Mouse (Mus musculus): ENCODE data around the gene Pxk. TPM values are rescaled to one million over a fixed set of nuclear protein-coding genes. Genes with fewer than 3 reads are reported as not detected.
A peak's percentile ranks its signal among the peaks of the same experiment; 100 is the strongest.
"Not testable (repeated sequence)": the region's sequence is repeated elsewhere in the genome, so short reads cannot be mapped to it uniquely, and the experiment has no call there.

The Pxk gene
- polyA plus RNA-seq, 1 experiment from 2014 or later, result 25.5 TPM

DNA sequence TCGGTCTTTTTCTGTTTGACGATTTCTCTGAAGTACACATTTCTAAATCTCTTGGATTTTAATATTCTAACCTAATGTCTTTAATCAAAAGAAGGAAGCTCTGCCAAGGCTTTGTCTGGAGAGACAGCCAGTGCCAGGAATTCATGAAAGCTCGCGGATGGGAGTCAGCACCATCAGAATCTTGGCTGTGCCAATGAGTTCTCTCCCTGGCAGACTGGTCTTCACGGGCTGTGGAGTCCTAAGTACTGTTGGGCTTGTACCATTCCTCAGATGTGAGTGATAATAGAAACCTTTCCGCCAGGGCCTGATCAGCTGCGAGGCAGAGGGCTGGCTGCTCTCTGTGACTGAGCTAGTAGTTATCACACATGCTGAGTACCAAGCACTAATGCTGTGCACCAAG is 25.1 kb downstream of the Pxk start:
- Histone ChIP-seq H3K27me3 (replicated peaks) (no peaks in the 10 kb centered on the region), H3K4me1 (replicated peaks) (peaks cover 5% of the 10 kb centered on the region), H3K9ac (no peak overlapping the region), H3K4me3 (no peak overlapping the region), H3K4me2 (no peak overlapping the region), H3K27ac (ENCODE audit: poor library complexity, severe bottlenecking) (no peak overlapping the region), H3K36me3 (peaks cover 33% of the 10 kb centered on the region), H3K9me3 (replicated peaks) (no peaks in the 10 kb centered on the region)
- ATAC-seq (ENCODE audit: insufficient number of reproducible peaks, low FRiP score), result no peak
- 84% methylated on average over 7 of the region's 7 CpGs for WGBS

DNA sequence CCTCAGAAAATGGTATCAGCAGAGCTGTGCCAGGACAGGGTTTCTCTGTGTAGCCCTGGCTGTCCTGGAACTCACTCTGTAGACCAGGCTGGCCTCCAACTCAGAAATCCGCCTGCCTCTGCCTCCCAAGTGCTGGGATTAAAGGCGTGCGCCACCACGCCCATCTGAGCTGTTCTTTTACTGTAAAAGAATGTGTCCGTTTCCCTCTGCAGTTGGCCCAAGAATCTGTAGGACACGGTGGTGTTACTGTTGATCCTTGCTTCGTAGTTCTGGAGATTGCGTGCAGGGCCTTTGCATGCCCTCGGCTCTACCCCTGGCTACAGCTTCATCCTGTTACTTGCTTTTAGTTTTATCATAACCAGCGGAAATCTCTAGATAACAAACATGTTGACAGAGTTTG is 25.6 kb downstream of the Pxk start:
- H3K27me3 ChIP-seq (replicated peaks); H3K27ac ChIP-seq (ENCODE audit: poor library complexity, severe bottlenecking); H3K9ac ChIP-seq; H3K4me3 ChIP-seq; H3K4me2 ChIP-seq; H3K4me1 ChIP-seq (replicated peaks); H3K9me3 ChIP-seq (replicated peaks); ATAC-seq (ENCODE audit: insufficient number of reproducible peaks, low FRiP score): not testable (repeated sequence)
- peaks cover 33% of the 10 kb centered on the region for H3K36me3 ChIP-seq
- WGBS, result 76% methylated on average over 10 of the region's 10 CpGs

DNA sequence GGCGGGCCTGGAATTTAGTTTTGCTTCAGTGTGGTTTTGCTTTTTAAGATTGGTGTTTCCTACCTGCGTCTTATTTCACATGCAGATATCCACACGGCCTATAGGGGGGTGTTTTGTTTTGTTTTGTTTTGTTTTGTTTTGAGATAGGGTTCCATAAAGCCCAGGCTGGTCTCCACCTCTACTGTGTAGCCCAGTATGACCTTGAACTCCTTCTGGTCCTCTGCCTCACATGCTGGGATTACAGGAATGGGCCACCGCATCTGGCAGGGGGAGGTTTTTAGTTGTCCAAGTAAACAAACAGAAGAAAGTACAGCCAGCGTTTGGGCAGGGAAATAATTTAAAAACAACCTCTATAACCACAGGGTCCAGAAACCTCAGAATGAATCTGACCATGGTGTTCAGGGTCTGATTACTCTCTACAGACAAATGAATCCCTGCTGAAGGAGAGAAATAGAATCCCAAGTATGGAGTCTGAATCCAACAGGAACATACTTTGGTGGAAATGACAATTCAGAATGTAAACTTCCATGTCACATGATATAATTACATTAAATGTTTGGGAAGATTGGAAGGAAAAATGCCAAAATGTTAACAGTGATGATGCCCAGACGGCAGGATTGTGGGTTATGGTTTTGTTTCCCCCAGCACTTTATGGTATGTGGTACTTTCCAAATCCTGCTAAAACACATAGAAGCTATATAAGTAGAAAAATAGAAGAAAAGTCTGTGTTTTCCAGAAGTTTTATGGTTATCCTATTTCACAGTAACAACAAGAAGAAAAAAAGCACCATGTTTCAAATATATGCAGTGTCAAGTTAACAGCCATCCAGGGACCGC is 26.3 kb downstream of the Pxk start:
- Histone ChIP-seq H3K9me3 (replicated peaks) (no peaks in the 10 kb centered on the region), H3K9ac (no peak overlapping the region), H3K4me2 (no peak overlapping the region), H3K36me3 (peaks cover 33% of the 10 kb centered on the region), H3K4me3 (no peak overlapping the region), H3K4me1 (replicated peaks) (peaks cover 5% of the 10 kb centered on the region), H3K27ac (ENCODE audit: poor library complexity, severe bottlenecking) (no peak overlapping the region), H3K27me3 (replicated peaks) (no peaks in the 10 kb centered on the region)
- no peak for ATAC-seq (ENCODE audit: insufficient number of reproducible peaks, low FRiP score)
- 68% methylated on average over 7 of the region's 7 CpGs for WGBS

DNA sequence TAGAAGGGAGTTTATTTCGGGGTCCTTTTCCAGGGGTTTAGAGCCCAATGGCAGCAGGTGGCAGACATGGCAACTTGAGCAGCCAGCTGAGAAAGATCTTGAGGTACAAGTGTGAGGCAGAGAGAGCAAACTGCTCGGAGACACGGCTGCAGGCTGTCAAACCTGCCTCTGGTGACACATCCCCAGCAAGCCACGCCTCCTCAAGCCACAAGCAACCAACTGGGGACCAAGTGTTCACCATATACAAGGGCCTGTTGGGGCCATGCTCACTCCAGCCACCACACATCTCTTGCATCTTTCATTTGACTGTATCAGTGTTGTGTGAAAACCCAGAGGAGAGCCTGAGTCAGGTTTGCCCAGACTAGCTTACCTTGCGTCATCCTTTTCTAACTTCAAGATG is 30.0 kb downstream of the Pxk start:
- ATAC-seq (ENCODE audit: insufficient number of reproducible peaks, low FRiP score), result no peak
- Histone ChIP-seq H3K9ac (no peak overlapping the region), H3K4me1 (replicated peaks) (peaks cover 7% of the 10 kb centered on the region), H3K4me3 (no peak overlapping the region), H3K36me3 (peaks cover 32% of the 10 kb centered on the region), H3K9me3 (replicated peaks) (no peaks in the 10 kb centered on the region), H3K4me2 (no peak overlapping the region), H3K27ac (ENCODE audit: poor library complexity, severe bottlenecking) (no peak overlapping the region), H3K27me3 (replicated peaks) (no peaks in the 10 kb centered on the region)
- WGBS, result 51% methylated on average over 5 of the region's 5 CpGs

DNA sequence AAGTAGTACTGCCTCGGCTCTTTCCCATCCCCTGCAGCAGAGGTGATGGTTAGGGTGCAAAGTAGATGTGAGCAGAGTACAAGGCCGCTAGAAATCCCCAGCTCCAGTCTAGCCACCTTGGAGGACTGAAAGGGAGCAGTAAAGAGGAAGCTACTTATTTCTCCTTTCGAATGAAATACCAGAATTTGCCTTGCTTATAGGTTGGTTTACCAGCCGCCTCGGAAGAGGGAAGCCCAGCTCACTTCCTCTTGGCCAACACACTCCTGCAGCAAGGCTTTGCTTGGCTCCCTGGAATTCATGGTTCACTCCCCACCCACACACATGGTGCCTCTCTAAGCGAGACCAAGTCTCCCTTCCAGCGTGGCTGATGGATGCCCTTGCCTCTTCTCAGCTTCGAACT is 34.8 kb downstream of the Pxk start:
- Histone ChIP-seq H3K27ac (ENCODE audit: poor library complexity, severe bottlenecking) (no peak overlapping the region), H3K4me2 (no peak overlapping the region), H3K36me3 (peaks cover 21% of the 10 kb centered on the region), H3K9me3 (replicated peaks) (no peaks in the 10 kb centered on the region), H3K9ac (no peak overlapping the region), H3K27me3 (replicated peaks) (no peaks in the 10 kb centered on the region), H3K4me3 (no peak overlapping the region), H3K4me1 (replicated peaks) (peaks cover 17% of the 10 kb centered on the region)
- WGBS, result 79% methylated on average over 8 of the region's 8 CpGs
- no peak for ATAC-seq (ENCODE audit: insufficient number of reproducible peaks, low FRiP score)

DNA sequence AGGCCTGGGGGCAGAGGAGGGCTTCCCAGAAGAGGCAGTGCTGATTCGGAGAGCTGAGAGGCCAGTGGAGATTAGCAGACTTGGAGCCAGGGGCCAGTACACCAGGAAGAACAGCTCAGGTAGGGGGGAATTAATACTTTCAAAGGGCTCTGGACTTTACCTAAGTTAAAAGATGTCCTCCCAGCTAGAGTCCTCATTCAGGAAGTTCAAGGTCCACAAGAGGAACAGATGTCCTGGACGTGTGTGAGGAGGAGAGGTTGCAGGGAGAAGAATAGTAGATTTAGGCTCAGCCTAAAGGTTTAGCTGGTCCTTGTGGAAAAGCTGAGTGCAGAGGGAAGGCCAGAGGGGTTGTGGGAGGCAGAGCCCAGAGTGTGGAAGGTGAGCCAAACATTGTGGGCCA is 36.2 kb downstream of the Pxk start:
- Histone ChIP-seq H3K4me1 (replicated peaks) (peaks cover 14% of the 10 kb centered on the region), H3K9me3 (replicated peaks) (no peaks in the 10 kb centered on the region), H3K27ac (ENCODE audit: poor library complexity, severe bottlenecking) (peak overlapping the region; percentile 55; the same call in 1 of the 2 replicates), H3K36me3 (peaks cover 28% of the 10 kb centered on the region), H3K9ac (no peak overlapping the region), H3K4me2 (no peak overlapping the region), H3K4me3 (no peak overlapping the region), H3K27me3 (replicated peaks) (no peaks in the 10 kb centered on the region)
- ATAC-seq (ENCODE audit: insufficient number of reproducible peaks, low FRiP score), result no peak
- 77% methylated on average over 2 of the region's 2 CpGs for WGBS

DNA sequence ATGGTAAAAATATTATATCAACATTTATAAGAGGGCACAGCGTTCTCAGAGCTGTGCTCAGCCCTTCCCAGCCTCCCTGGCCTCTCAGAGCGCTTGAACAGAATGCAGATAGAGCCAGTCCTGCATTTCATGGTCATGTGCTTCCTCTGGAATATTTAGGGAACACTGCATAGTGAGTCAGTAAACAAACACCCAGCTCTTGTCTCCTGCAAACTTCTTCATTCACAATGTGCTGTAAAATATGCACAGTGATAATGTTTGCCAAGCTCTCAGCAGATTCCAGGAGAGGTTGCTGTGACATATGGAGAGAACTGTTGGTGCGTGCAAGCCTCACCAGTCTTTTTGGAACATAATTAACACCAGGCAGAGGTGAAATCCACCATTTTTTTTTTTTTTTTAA is 37.1 kb downstream of the Pxk start:
- no peaks in the 10 kb centered on the region for H3K27me3 ChIP-seq (replicated peaks)
- peaks cover 14% of the 10 kb centered on the region for H3K4me1 ChIP-seq (replicated peaks)
- H3K9me3 ChIP-seq (replicated peaks), result no peaks in the 10 kb centered on the region
- H3K27ac ChIP-seq (ENCODE audit: poor library complexity, severe bottlenecking), result peak overlapping the region; percentile 55; the same call in 1 of the 2 replicates
- no peak overlapping the region for H3K9ac ChIP-seq
- peak; percentile 51; the same call in 1 of the 2 replicates for ATAC-seq (ENCODE audit: insufficient number of reproducible peaks, low FRiP score)
- H3K4me2 ChIP-seq, result no peak overlapping the region
- H3K4me3 ChIP-seq, result no peak overlapping the region
- H3K36me3 ChIP-seq, result peaks cover 37% of the 10 kb centered on the region
- 46% methylated on average over 3 of the region's 3 CpGs for whole genome bisulfite sequencing

DNA sequence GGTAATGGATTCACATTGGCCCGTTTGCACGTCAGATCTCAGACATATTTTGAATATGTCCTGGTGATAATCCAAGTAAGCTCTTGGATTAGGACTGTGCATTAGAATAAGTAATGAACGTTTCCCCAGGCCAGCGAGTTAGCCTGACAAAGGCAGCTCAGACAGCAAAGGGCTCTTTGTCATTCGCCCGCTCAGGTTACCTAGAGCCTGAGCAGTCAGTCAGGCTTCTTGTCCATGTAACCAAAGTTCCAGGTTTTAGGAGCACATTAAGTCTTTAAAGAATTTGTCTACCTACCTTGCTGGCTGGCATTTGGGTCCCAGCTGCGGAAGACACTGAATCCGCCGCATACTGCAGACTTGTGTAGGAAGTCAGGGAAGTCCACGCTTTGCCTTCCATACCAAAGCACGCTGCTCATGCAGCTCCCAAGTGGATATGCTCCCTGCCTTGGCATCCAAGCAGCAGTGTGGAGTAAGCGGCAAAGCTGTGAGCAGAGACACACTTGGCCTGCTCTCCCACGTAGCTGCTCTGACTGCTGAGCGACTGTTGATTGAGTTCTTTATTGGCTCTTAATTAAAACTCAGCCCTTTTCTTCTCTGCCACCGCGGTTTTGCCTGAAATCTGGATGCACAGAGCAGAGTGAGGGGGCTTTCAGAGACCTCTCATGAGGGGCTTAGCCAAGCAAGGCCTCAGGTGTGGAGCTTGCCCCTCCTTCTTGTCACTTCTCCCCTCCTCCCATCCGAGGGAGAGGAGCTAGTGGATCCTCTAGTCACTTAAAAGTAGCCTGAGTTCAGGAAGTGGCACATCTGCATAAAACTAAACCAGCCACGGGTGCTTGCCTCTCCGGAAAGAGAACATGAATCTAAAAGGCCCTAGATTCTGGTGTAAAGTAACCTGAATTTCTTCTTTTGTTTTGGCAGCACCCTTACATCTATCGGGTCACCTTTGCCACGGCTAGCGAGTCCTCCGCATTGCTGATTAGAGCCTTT is 42.0 kb downstream of the Pxk start:
- Histone ChIP-seq H3K9ac (no peak overlapping the region), H3K4me2 (no peak overlapping the region), H3K27ac (ENCODE audit: poor library complexity, severe bottlenecking) (no peak overlapping the region), H3K4me1 (replicated peaks) (no peaks in the 10 kb centered on the region), H3K4me3 (no peak overlapping the region), H3K9me3 (replicated peaks) (no peaks in the 10 kb centered on the region), H3K27me3 (replicated peaks) (no peaks in the 10 kb centered on the region), H3K36me3 (peaks cover 54% of the 10 kb centered on the region)
- ATAC-seq (ENCODE audit: insufficient number of reproducible peaks, low FRiP score), result no peak
- WGBS, result 84% methylated on average over 23 of the region's 23 CpGs

DNA sequence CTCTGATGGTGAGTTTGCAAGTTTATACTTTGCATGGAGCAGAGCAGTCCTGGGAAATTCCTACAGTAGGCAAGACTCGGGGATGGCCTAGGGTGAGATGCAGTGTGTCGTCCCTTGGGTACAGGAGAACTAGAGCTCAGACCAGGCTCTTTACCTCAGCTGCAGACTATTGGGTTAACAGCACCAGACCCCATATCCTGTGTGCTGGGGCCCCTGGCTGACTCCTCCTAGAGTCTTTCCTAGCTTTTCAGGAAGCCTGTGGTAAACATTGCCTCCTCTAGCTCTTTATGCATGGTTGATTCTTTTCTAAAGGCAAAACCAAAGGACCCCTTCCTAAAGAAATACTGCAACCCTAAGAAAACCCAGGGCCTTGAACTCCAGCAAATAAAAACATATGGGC is 43.1 kb downstream of the Pxk start:
- Histone ChIP-seq H3K4me2 (no peak overlapping the region), H3K9ac (no peak overlapping the region), H3K36me3 (peaks cover 57% of the 10 kb centered on the region), H3K4me3 (no peak overlapping the region), H3K27me3 (replicated peaks) (no peaks in the 10 kb centered on the region), H3K27ac (ENCODE audit: poor library complexity, severe bottlenecking) (no peak overlapping the region), H3K9me3 (replicated peaks) (no peaks in the 10 kb centered on the region), H3K4me1 (replicated peaks) (peaks cover 10% of the 10 kb centered on the region)
- 86% methylated on average over 2 of the region's 2 CpGs for WGBS
- no peak for ATAC-seq (ENCODE audit: insufficient number of reproducible peaks, low FRiP score)

DNA sequence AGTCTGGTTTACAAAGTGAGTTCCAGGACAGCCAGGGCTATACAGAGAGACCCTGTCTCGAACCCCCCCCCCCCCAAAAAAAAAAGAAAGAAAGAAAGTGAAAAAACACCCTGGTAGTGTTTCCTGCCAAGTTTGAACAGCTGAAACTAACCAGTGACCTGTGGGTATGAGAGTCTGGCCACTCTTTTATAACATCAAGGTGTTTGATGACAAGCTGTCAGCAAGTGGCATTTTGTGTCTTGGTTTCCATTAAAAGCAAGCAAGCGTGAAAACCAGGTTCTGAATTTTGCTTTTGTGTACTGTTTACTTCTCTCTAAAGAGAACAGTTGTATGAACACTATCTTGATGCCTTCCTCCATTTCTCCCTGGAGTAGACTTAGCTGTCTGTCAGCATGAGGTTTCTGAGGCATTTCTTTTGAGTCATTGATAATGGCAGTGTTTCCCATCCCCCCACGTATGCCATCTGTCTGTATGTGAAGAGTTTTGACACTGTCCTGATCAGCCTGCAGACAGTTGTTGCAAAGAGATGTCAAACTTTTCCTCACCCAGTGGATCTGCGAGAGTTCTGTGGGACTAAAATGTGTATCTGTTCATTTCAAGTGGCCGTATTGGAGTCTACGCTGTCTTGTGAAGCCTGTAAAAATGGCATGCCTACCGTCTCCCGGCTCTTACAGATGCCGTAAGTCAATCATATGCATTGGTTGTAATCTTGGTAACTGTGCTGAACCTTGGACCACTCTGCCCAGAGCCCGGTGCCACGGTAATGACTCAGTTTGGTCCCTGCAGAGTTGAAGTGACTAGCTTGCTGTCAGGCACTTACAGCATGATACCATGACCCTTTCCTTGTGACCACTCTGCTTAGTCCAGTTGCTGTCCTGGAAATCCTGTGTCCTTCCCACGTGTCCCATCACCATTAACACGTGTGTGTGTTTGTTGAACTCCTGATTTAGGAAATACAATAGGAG is 47.9 kb downstream of the Pxk start:
- Histone ChIP-seq H3K4me1 (replicated peaks) (peaks cover 15% of the 10 kb centered on the region), H3K9me3 (replicated peaks) (no peaks in the 10 kb centered on the region), H3K27ac (ENCODE audit: poor library complexity, severe bottlenecking) (peak overlapping the region; percentile 39; the same call in 1 of the 2 replicates), H3K4me3 (no peak overlapping the region), H3K36me3 (peaks cover 47% of the 10 kb centered on the region), H3K27me3 (replicated peaks) (no peaks in the 10 kb centered on the region), H3K9ac (no peak overlapping the region), H3K4me2 (no peak overlapping the region)
- 49% methylated on average over 13 of the region's 13 CpGs for WGBS
- ATAC-seq (ENCODE audit: insufficient number of reproducible peaks, low FRiP score), result peak; percentile 25; the same call in 1 of the 2 replicates
